Mouse (Mus musculus) cerebellum, adult 2 months (tissue): ENCODE measurements around the gene Maz.
A peak's percentile ranks its signal among the peaks of the same experiment; 100 is the strongest.

Experiments
- CTCF ChIP-seq: fragments of 200-500 bp; IDR thresholded peaks from 2 replicates; pipeline ENCODE4 v1.5.1; 2011; ENCODE audit warnings: low read depth, mild to moderate bottlenecking, control low read depth, low read length, moderate library complexity, borderline replicate concordance; ENCODE audit not compliant: insufficient read depth
- POLR2A ChIP-seq: fragments of 200-500 bp; IDR thresholded peaks from 2 replicates; pipeline ENCODE4 v1.6.1; 2011; ENCODE audit warnings: low read length, control low read depth, borderline replicate concordance; ENCODE audit not compliant: insufficient read depth

GRCm38 (mm10) chr7:127016081-127016480, 10.8 kb downstream of the Maz start:
- TF ChIP-seq POLR2A (peak; percentile 23; the same call in 1 of the 2 replicates), CTCF (no peak)
